Mouse (Mus musculus) adrenal gland, adult 10 weeks (tissue): ENCODE data around the gene Gm597. TPM values are rescaled to one million over a fixed set of nuclear protein-coding genes. Genes with fewer than 3 reads are reported as not detected.

Experiments
- polyA plus RNA-seq: library from polyadenylated mRNA; stranded (reverse); fragments of 350-450 nt; fragmentation: Illumina TruSeq; extraction: RNeasy Lipid Tissue Mini Kit (QIAGEN cat#74804); gene quantifications from one replicate; pipeline ENCODE4 v1.2.3, GENCODE M21; 2014; ENCODE audit warnings: low read depth, low replicate concordance

Gm597 gene
- polyA plus RNA-seq = not detected

DNA sequence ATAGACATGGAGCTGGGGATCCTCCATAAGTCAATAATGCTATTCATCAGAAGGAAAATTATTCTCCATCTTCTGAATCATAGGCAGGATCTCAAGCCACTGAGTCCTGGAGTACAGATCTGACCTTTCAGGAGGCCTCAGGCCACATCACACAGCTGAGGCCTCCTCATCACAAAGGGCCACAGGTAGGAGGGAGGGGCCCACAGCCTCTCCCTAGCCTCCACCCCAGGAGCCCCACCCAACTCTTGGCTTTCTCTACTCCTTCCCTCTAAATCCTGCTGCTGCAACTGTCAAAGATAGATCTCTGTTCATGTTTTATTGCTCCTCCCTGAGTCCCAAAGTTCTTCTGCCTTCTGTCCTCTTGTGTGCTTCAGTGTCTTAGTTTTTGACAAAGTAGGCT lies at the start of gene Gm597:
Gm597 (minus strand) TSS at position 101 of the 400 bp plus-strand sequence.

